Mouse (Mus musculus): ENCODE data around the gene Kcnf1. TPM values are rescaled to one million over a fixed set of nuclear protein-coding genes. Genes with fewer than 3 reads are reported as not detected.

The Kcnf1 gene
- polyA plus RNA-seq, 2 experiments, result 0.18 to 0.35 TPM

GRCm38 (mm10) chr12:17194140-17194539, 17.5 kb upstream of the Kcnf1 start:
- Histone ChIP-seq H3K4me1 (replicated peaks; ENCODE audit: control insufficient read depth in 2 of 2, insufficient read depth in 2 of 2, low read length in 1 of 2) (no peaks in the 10 kb centered on the region), H3K4me2 (ENCODE audit: low read depth) (no peak overlapping the region), H3K36me3 (replicated peaks; ENCODE audit: control insufficient read depth, insufficient read depth, low read depth) (no peaks in the 10 kb centered on the region), H3K9me3 (ENCODE audit: control insufficient read depth, low read length) (no peaks in the 10 kb centered on the region), H3K9ac (replicated peaks) (no peak overlapping the region), H3K27me3 (ENCODE audit: control insufficient read depth, insufficient read depth, low read length) (no peaks in the 10 kb centered on the region), H3K27ac (no peak overlapping the region), H3K4me3 (ENCODE audit: insufficient read depth in 1 of 2, low read depth in 2 of 2, low read length in 2 of 2) (no peak overlapping the region)
- TF ChIP-seq EP300 (IDR thresholded peaks at IDR 0.05; ENCODE audit: low read depth) (no peak), CTCF (IDR thresholded peaks at IDR 0.05; ENCODE audit: low read depth) (no peak)
- DNase-seq (ENCODE audit: low read depth in 3 of 3, low spot score in 3 of 3), result no peak
- ATAC-seq (ENCODE audit: insufficient read depth), result no peak
- WGBS (ENCODE audit: insufficient replicate concordance), result 71% methylated on average over 6 of the region's 6 CpGs

- H3K9ac ChIP-seq (replicated peaks), result no peak overlapping the region
- WGBS (ENCODE audit: insufficient replicate concordance), result 63% methylated on average over 1 of the region's 1 CpGs
- H3K27ac ChIP-seq, result no peak overlapping the region
- no peaks in the 10 kb centered on the region for H3K27me3 ChIP-seq (ENCODE audit: control insufficient read depth, insufficient read depth, low read length)
- TF ChIP-seq CTCF (IDR thresholded peaks at IDR 0.05; ENCODE audit: low read depth) (no peak), EP300 (IDR thresholded peaks at IDR 0.05; ENCODE audit: low read depth) (no peak)
- no peak overlapping the region for H3K4me2 ChIP-seq (ENCODE audit: low read depth)
- H3K36me3 ChIP-seq (replicated peaks; ENCODE audit: control insufficient read depth, insufficient read depth, low read depth), result no peaks in the 10 kb centered on the region
- no peak overlapping the region for H3K4me3 ChIP-seq (ENCODE audit: insufficient read depth in 1 of 2, low read depth in 2 of 2, low read length in 2 of 2)
- H3K9me3 ChIP-seq (ENCODE audit: control insufficient read depth, low read length), result no peaks in the 10 kb centered on the region
- DNase-seq (ENCODE audit: low read depth in 3 of 3, low spot score in 3 of 3) (no peak), ATAC-seq (ENCODE audit: insufficient read depth) (no peak)
- no peaks in the 10 kb centered on the region for H3K4me1 ChIP-seq (replicated peaks; ENCODE audit: control insufficient read depth in 2 of 2, insufficient read depth in 2 of 2, low read length in 1 of 2)
Observed at GRCm38 (mm10) chr12:17193311-17193710, 16.6 kb upstream of the Kcnf1 start.

- H3K4me1 ChIP-seq (replicated peaks; ENCODE audit: control insufficient read depth in 2 of 2, insufficient read depth in 2 of 2, low read length in 1 of 2), result no peaks in the 10 kb centered on the region
- 77% methylated on average over 2 of the region's 2 CpGs for WGBS (ENCODE audit: insufficient replicate concordance)
- no peak overlapping the region for H3K4me2 ChIP-seq (ENCODE audit: low read depth)
- DNase-seq (ENCODE audit: low read depth in 3 of 3, low spot score in 3 of 3) (no peak), ATAC-seq (ENCODE audit: insufficient read depth) (no peak)
- no peak overlapping the region for H3K9ac ChIP-seq (replicated peaks)
- no peaks in the 10 kb centered on the region for H3K36me3 ChIP-seq (replicated peaks; ENCODE audit: control insufficient read depth, insufficient read depth, low read depth)
- TF ChIP-seq EP300 (IDR thresholded peaks at IDR 0.05; ENCODE audit: low read depth) (no peak), CTCF (IDR thresholded peaks at IDR 0.05; ENCODE audit: low read depth) (no peak)
- H3K9me3 ChIP-seq (ENCODE audit: control insufficient read depth, low read length), result no peaks in the 10 kb centered on the region
- H3K4me3 ChIP-seq (ENCODE audit: insufficient read depth in 1 of 2, low read depth in 2 of 2, low read length in 2 of 2), result no peak overlapping the region
- no peak overlapping the region for H3K27ac ChIP-seq
- no peaks in the 10 kb centered on the region for H3K27me3 ChIP-seq (ENCODE audit: control insufficient read depth, insufficient read depth, low read length)
Observed at GRCm38 (mm10) chr12:17192887-17193286, 16.2 kb upstream of the Kcnf1 start.

- ATAC-seq (ENCODE audit: insufficient read depth) (no peak), DNase-seq (ENCODE audit: low read depth in 3 of 3, low spot score in 3 of 3) (no peak)
- Histone ChIP-seq H3K27me3 (ENCODE audit: control insufficient read depth, insufficient read depth, low read length) (no peaks in the 10 kb centered on the region), H3K4me2 (ENCODE audit: low read depth) (no peak overlapping the region), H3K4me3 (ENCODE audit: insufficient read depth in 1 of 2, low read depth in 2 of 2, low read length in 2 of 2) (no peak overlapping the region), H3K4me1 (replicated peaks; ENCODE audit: control insufficient read depth in 2 of 2, insufficient read depth in 2 of 2, low read length in 1 of 2) (no peaks in the 10 kb centered on the region), H3K36me3 (replicated peaks; ENCODE audit: control insufficient read depth, insufficient read depth, low read depth) (no peaks in the 10 kb centered on the region), H3K27ac (no peak overlapping the region), H3K9ac (replicated peaks) (no peak overlapping the region), H3K9me3 (ENCODE audit: control insufficient read depth, low read length) (no peaks in the 10 kb centered on the region)
- WGBS (ENCODE audit: insufficient replicate concordance), result 17% methylated on average over 7 of the region's 7 CpGs
- TF ChIP-seq CTCF (IDR thresholded peaks at IDR 0.05; ENCODE audit: low read depth) (no peak), EP300 (IDR thresholded peaks at IDR 0.05; ENCODE audit: low read depth) (no peak)
Observed at GRCm38 (mm10) chr12:17184303-17184775, 7.7 kb upstream of the Kcnf1 start.

- no peak for DNase-seq (ENCODE audit: low read depth in 3 of 3, low spot score in 3 of 3)
- whole genome bisulfite sequencing (ENCODE audit: insufficient replicate concordance), result 36% methylated on average over 10 of the region's 10 CpGs
- Histone ChIP-seq H3K36me3 (replicated peaks; ENCODE audit: control insufficient read depth, insufficient read depth, low read depth) (no peaks in the 10 kb centered on the region), H3K9me3 (ENCODE audit: control insufficient read depth, low read length) (no peaks in the 10 kb centered on the region), H3K9ac (replicated peaks) (no peak overlapping the region), H3K27ac (no peak overlapping the region), H3K4me3 (ENCODE audit: insufficient read depth in 1 of 2, low read depth in 2 of 2, low read length in 2 of 2) (no peak overlapping the region), H3K4me2 (ENCODE audit: low read depth) (no peak overlapping the region), H3K27me3 (ENCODE audit: control insufficient read depth, insufficient read depth, low read length) (no peaks in the 10 kb centered on the region), H3K4me1 (replicated peaks; ENCODE audit: control insufficient read depth in 2 of 2, insufficient read depth in 2 of 2, low read length in 1 of 2) (no peaks in the 10 kb centered on the region)
- ATAC-seq (ENCODE audit: insufficient read depth), result no peak
- no peak for TF ChIP-seq EP300 (IDR thresholded peaks at IDR 0.05; ENCODE audit: low read depth)
- TF ChIP-seq CTCF (IDR thresholded peaks at IDR 0.05; ENCODE audit: low read depth), result no peak
Observed at GRCm38 (mm10) chr12:17183788-17184187, 7.1 kb upstream of the Kcnf1 start.
